Comparison of ENCODE assay signal across 11 mouse cellular contexts in genomic region chr4:139579003-139579402, GRCm38 (mm10). TPM values are rescaled to one million over a fixed set of nuclear protein-coding genes. Genes with fewer than 3 reads are reported as not detected.
DNase-seq lines count a peak whose midpoint lies in the region; ATAC-seq and TF ChIP-seq lines count a peak whose summit lies in the region.
"Had no signal": no experiment of that assay in that cellular context is flagged by ENCODE, and none has a peak within 500 bp of the region (broad histone marks: within the 10 kb centered on the region; RNA-seq: fewer than 3 reads in every experiment).

No protein-coding gene starts in this region.

- no peak overlapping the region for H3K4me3 ChIP-seq in midbrain, embryonic 10.5 days
- no peak overlapping the region for H3K4me3 ChIP-seq in midbrain, postnatal 0 days (ENCODE audit: low read depth, low read length)
- no peak overlapping the region for H3K4me3 ChIP-seq in liver, embryonic 11.5 days (ENCODE audit: low read depth, low read length)
- no peak overlapping the region for H3K4me3 ChIP-seq in stomach, postnatal 0 days (ENCODE audit: low read depth, low read length)
- H3K4me3 ChIP-seq in forebrain, embryonic 11.5 days (ENCODE audit: low read depth, low read length): no peak overlapping the region

- TF ChIP-seq EP300 in stomach, postnatal 0 days (optimal IDR thresholded peaks at IDR 0.05): no peak

- no peaks in the 10 kb centered on the region for H3K9me3 ChIP-seq in midbrain, embryonic 10.5 days (replicated peaks)
- H3K9me3 ChIP-seq in midbrain, postnatal 0 days (ENCODE audit: low read length): no peaks in the 10 kb centered on the region
- H3K9me3 ChIP-seq in liver, embryonic 11.5 days (ENCODE audit: control insufficient read depth, low read length): no peaks in the 10 kb centered on the region
- no peaks in the 10 kb centered on the region for H3K9me3 ChIP-seq in stomach, postnatal 0 days (ENCODE audit: control insufficient read depth, low read length)
- H3K9me3 ChIP-seq in forebrain, embryonic 11.5 days (ENCODE audit: control insufficient read depth, low read length): no peaks in the 10 kb centered on the region

- WGBS in midbrain, embryonic 10.5 days: 56% methylated on average over 10 of the region's 10 CpGs
- 65% methylated on average over 10 of the region's 10 CpGs for WGBS in midbrain, postnatal 0 days
- WGBS in liver, embryonic 11.5 days: 51% methylated on average over 10 of the region's 10 CpGs
- 38% methylated on average over 10 of the region's 10 CpGs for WGBS in stomach, postnatal 0 days
- WGBS in forebrain, embryonic 11.5 days: 68% methylated on average over 10 of the region's 10 CpGs

- DNase-seq in gastrocnemius, adult 18-20 months (ENCODE audit: low spot score): peak; percentile 20
- DNase-seq in gastrocnemius, postnatal 10 days: no peak
- DNase-seq in midbrain, embryonic 10.5 days (ENCODE audit: low spot score): no peak
- DNase-seq in midbrain, postnatal 0 days (ENCODE audit: low spot score): no peak
- DNase-seq in liver, embryonic 11.5 days (ENCODE audit: low spot score): no peak
- DNase-seq in stomach, postnatal 0 days (ENCODE audit: low spot score): no peak
- DNase-seq in layer of hippocampus, adult 18-20 months (ENCODE audit: low spot score in 2 of 2): no peak
- no peak for DNase-seq in forebrain, embryonic 11.5 days (ENCODE audit: low spot score)
- DNase-seq: forebrain, postnatal 0 days had no signal

- H3K4me1 ChIP-seq in midbrain, embryonic 10.5 days: peaks cover 91% of the 10 kb centered on the region
- H3K4me1 ChIP-seq in midbrain, postnatal 0 days (ENCODE audit: insufficient read depth, low read length): peaks cover 39% of the 10 kb centered on the region
- H3K4me1 ChIP-seq in liver, embryonic 11.5 days (replicated peaks; ENCODE audit: control insufficient read depth, insufficient read depth, low read length): peaks cover 52% of the 10 kb centered on the region
- H3K4me1 ChIP-seq in stomach, postnatal 0 days (replicated peaks; ENCODE audit: control insufficient read depth, insufficient read depth): peaks cover 27% of the 10 kb centered on the region
- H3K4me1 ChIP-seq in forebrain, embryonic 11.5 days (replicated peaks; ENCODE audit: control insufficient read depth, insufficient read depth, low read length): peaks cover 26% of the 10 kb centered on the region

- peaks cover 21% of the 10 kb centered on the region for H3K27me3 ChIP-seq in midbrain, embryonic 10.5 days (ENCODE audit: low read depth, poor library complexity, severe bottlenecking)
- no peaks in the 10 kb centered on the region for H3K27me3 ChIP-seq in midbrain, postnatal 0 days (ENCODE audit: insufficient read depth, low read length)
- H3K27me3 ChIP-seq in liver, embryonic 11.5 days (replicated peaks; ENCODE audit: control insufficient read depth, insufficient read depth, low read length): peaks cover 26% of the 10 kb centered on the region
- H3K27me3 ChIP-seq in stomach, postnatal 0 days (ENCODE audit: control insufficient read depth, insufficient read depth, low read length): no peaks in the 10 kb centered on the region
- H3K27me3 ChIP-seq in forebrain, embryonic 11.5 days (ENCODE audit: control insufficient read depth, insufficient read depth, low read length): no peaks in the 10 kb centered on the region; the same call in none of the 2 replicates

- TF ChIP-seq CTCF in midbrain, postnatal 0 days (IDR thresholded peaks at IDR 0.05): no peak
- TF ChIP-seq CTCF in stomach, postnatal 0 days (IDR thresholded peaks at IDR 0.05; ENCODE audit: low read depth): no peak

- ATAC-seq in midbrain, postnatal 0 days (ENCODE audit: low FRiP score): no peak
- no peak for ATAC-seq in liver, embryonic 11.5 days (replicated peaks; ENCODE audit: low FRiP score)
- ATAC-seq in stomach, postnatal 0 days (ENCODE audit: low FRiP score, low TSS enrichment): no peak
- no peak for ATAC-seq in forebrain, embryonic 11.5 days (replicated peaks; ENCODE audit: low FRiP score)
- ATAC-seq: forebrain, postnatal 0 days had no signal

- no peak overlapping the region for H3K9ac ChIP-seq in midbrain, postnatal 0 days (replicated peaks; ENCODE audit: low read length, poor library complexity, severe bottlenecking)
- H3K9ac ChIP-seq in liver, embryonic 11.5 days (ENCODE audit: low read depth, low read length): no peak overlapping the region
- H3K9ac ChIP-seq in stomach, postnatal 0 days (ENCODE audit: low read length): no peak overlapping the region
- no peak overlapping the region for H3K9ac ChIP-seq in forebrain, embryonic 11.5 days (ENCODE audit: low read length)
- H3K9ac ChIP-seq: forebrain, postnatal 0 days had no signal

- no peaks in the 10 kb centered on the region for H3K36me3 ChIP-seq in midbrain, embryonic 10.5 days
- H3K36me3 ChIP-seq in midbrain, postnatal 0 days (ENCODE audit: insufficient read depth, low read length): no peaks in the 10 kb centered on the region
- H3K36me3 ChIP-seq in liver, embryonic 11.5 days (ENCODE audit: control insufficient read depth, insufficient read depth, low read length): no peaks in the 10 kb centered on the region
- no peaks in the 10 kb centered on the region for H3K36me3 ChIP-seq in stomach, postnatal 0 days (ENCODE audit: control insufficient read depth, insufficient read depth, low read length)
- H3K36me3 ChIP-seq in forebrain, embryonic 11.5 days (ENCODE audit: control insufficient read depth, insufficient read depth, low read length): no peaks in the 10 kb centered on the region
- H3K36me3 ChIP-seq: G1E had no signal

- peak overlapping the region; percentile 38; the same call in 1 of the 2 replicates for H3K27ac ChIP-seq in midbrain, embryonic 10.5 days (replicated peaks)
- no peak overlapping the region for H3K27ac ChIP-seq in midbrain, postnatal 0 days (ENCODE audit: low read depth, low read length)
- H3K27ac ChIP-seq in liver, embryonic 11.5 days (ENCODE audit: low read depth, low read length): no peak overlapping the region
- peak overlapping the region; percentile 84; the same call in 1 of the 2 replicates for H3K27ac ChIP-seq in stomach, postnatal 0 days (replicated peaks)
- no peak overlapping the region for H3K27ac ChIP-seq in forebrain, embryonic 11.5 days (ENCODE audit: low read depth, low read length)

- no peak overlapping the region for H3K4me2 ChIP-seq in midbrain, postnatal 0 days (ENCODE audit: low read depth, low read length, poor library complexity, severe bottlenecking)
- peak overlapping the region; percentile 34 for H3K4me2 ChIP-seq in liver, embryonic 11.5 days
- peak overlapping the region; percentile 25; the same call in 1 of the 2 replicates for H3K4me2 ChIP-seq in stomach, postnatal 0 days (replicated peaks; ENCODE audit: low read depth)
- H3K4me2 ChIP-seq in forebrain, embryonic 11.5 days (ENCODE audit: low read depth, low read length, severe bottlenecking): no peak overlapping the region

RNA-seq across cellular contexts. Expression of gene Gm21969, which starts 24.0 kb away (rescaled TPM):
- not detected for total RNA-seq in gastrocnemius, adult 18-20 months (2021)
- total RNA-seq in gastrocnemius, postnatal 10 days (2021): not detected
- polyA plus RNA-seq in midbrain, embryonic 10.5 days (2016; fragmentation: Nextera tagmentation; extraction: Ambion mirVana): not detected in 2 replicates
- not detected in 2 replicates for total RNA-seq in midbrain, postnatal 0 days (2014; rRNA removed)
- polyA plus RNA-seq in midbrain, postnatal 0 days (2015; fragmentation: Nextera tagmentation; extraction: Ambion mirVana): not detected in 2 replicates
- polyA plus RNA-seq in liver, embryonic 11.5 days (2014; fragmentation: Nextera tagmentation; extraction: Ambion mirVana): not detected in 2 replicates
- polyA plus RNA-seq in stomach, postnatal 0 days (2015; fragmentation: Nextera tagmentation; extraction: Ambion mirVana): not detected in 2 replicates
- total RNA-seq in layer of hippocampus, adult 18-20 months (2021): not detected
- polyA plus RNA-seq in forebrain, embryonic 11.5 days (2014; fragmentation: Nextera tagmentation; extraction: Ambion mirVana): not detected in 2 replicates
- total RNA-seq: forebrain, postnatal 0 days; G1E; left cerebral cortex, postnatal 25 days had no signal
- polyA plus RNA-seq: forebrain, postnatal 0 days had no signal

RNA-seq across cellular contexts. Expression of gene Aldh4a1, which starts 43.7 kb away (rescaled TPM):
- total RNA-seq in gastrocnemius, adult 18-20 months (2021): 10 to 100 TPM; 57.6 to 64.8 TPM
- 10 to 100 TPM; 30.3 to 39.8 TPM for total RNA-seq in gastrocnemius, postnatal 10 days (2021)
- 21.3 and 24.2 TPM in 2 replicates for polyA plus RNA-seq in midbrain, embryonic 10.5 days (2016; fragmentation: Nextera tagmentation; extraction: Ambion mirVana)
- total RNA-seq in midbrain, postnatal 0 days (2014; rRNA removed): 30.0 and 36.8 TPM in 2 replicates
- 25.2 and 28.1 TPM in 2 replicates for polyA plus RNA-seq in midbrain, postnatal 0 days (2015; fragmentation: Nextera tagmentation; extraction: Ambion mirVana)
- 45.2 and 52.0 TPM in 2 replicates for polyA plus RNA-seq in liver, embryonic 11.5 days (2014; fragmentation: Nextera tagmentation; extraction: Ambion mirVana)
- 12.9 and 14.7 TPM in 2 replicates for polyA plus RNA-seq in stomach, postnatal 0 days (2015; fragmentation: Nextera tagmentation; extraction: Ambion mirVana)
- 10 to 100 TPM; 19.6 to 21.4 TPM for total RNA-seq in layer of hippocampus, adult 18-20 months (2021)
- polyA plus RNA-seq in forebrain, embryonic 11.5 days (2014; fragmentation: Nextera tagmentation; extraction: Ambion mirVana): 14.5 and 16.2 TPM in 2 replicates

RNA-seq across cellular contexts. Expression of gene Iffo2, which starts 48.7 kb away (rescaled TPM):
- 1 to 10 TPM; 1.4 to 2.4 TPM for total RNA-seq in gastrocnemius, adult 18-20 months (2021)
- total RNA-seq in gastrocnemius, postnatal 10 days (2021): 1 to 10 TPM; 5.6 to 7.5 TPM
- polyA plus RNA-seq in midbrain, embryonic 10.5 days (2016; fragmentation: Nextera tagmentation; extraction: Ambion mirVana): 3.3 and 3.5 TPM in 2 replicates
- total RNA-seq in midbrain, postnatal 0 days (2014; rRNA removed): 14.8 and 18.1 TPM in 2 replicates
- polyA plus RNA-seq in midbrain, postnatal 0 days (2015; fragmentation: Nextera tagmentation; extraction: Ambion mirVana): 4.3 and 5.8 TPM in 2 replicates
- polyA plus RNA-seq in liver, embryonic 11.5 days (2014; fragmentation: Nextera tagmentation; extraction: Ambion mirVana): 1.8 and 2.2 TPM in 2 replicates
- polyA plus RNA-seq in stomach, postnatal 0 days (2015; fragmentation: Nextera tagmentation; extraction: Ambion mirVana): 3.8 and 4.0 TPM in 2 replicates
- 10 to 100 TPM; 18.6 to 19.2 TPM for total RNA-seq in layer of hippocampus, adult 18-20 months (2021)
- polyA plus RNA-seq in forebrain, embryonic 11.5 days (2014; fragmentation: Nextera tagmentation; extraction: Ambion mirVana): 2.5 and 3.5 TPM in 2 replicates

Comparison
In these comparisons a context has a peak if more than half of its experiments do, and no peak if none do; other contexts are left out.
1. H3K27ac ChIP-seq: peak in midbrain, embryonic 10.5 days (single experiment) and stomach, postnatal 0 days (single experiment); none in midbrain, postnatal 0 days (single experiment), liver, embryonic 11.5 days (single experiment) and forebrain, embryonic 11.5 days (single experiment).
2. H3K4me2 ChIP-seq: peak in liver, embryonic 11.5 days (single experiment) and stomach, postnatal 0 days (single experiment); none in midbrain, postnatal 0 days (single experiment) and forebrain, embryonic 11.5 days (single experiment).